Mouse (Mus musculus) E14TG2a.4 (cell line): ENCODE measurements around the gene H2-K1.

ENCODE experiments used
- CTCF ChIP-seq: conservative IDR thresholded peaks from 2 replicates; pipeline ENCODE4 v1.5.1; 2014; ENCODE audit warnings: low read length
- NANOG ChIP-seq: IDR thresholded peaks from 2 replicates; pipeline ENCODE4 v1.6.1; 2014; ENCODE audit warnings: borderline replicate concordance, low read length, mixed read lengths
- POU5F1 ChIP-seq: IDR thresholded peaks from 2 replicates; pipeline ENCODE4 v1.6.1; 2014; ENCODE audit warnings: low read length, borderline replicate concordance

GRCm38 (mm10) chr17:34022414-34022783 lies 22.3 kb upstream of the H2-K1 start:
- no peak for TF ChIP-seq CTCF
- TF ChIP-seq NANOG = no peak
- TF ChIP-seq POU5F1 = no peak
